Mouse (Mus musculus) forebrain, embryonic 10.5 days (tissue): ENCODE measurements around the gene Pde3a. TPM values are rescaled to one million over a fixed set of nuclear protein-coding genes. Genes with fewer than 3 reads are reported as not detected.

Experiments used
- DNase-seq: peaks from one replicate; pipeline ENCODE4 v3.0.0-alpha.2; 2017; ENCODE audit warnings: low spot score; ENCODE audit errors: extremely low spot score
- H3K27ac ChIP-seq: fragments of 300-500 bp; sonication (generic); 2 replicates; pipeline ENCODE4 v1.5.1; 2016; ENCODE audit warnings: mild to moderate bottlenecking
- H3K27me3 ChIP-seq: fragments of 300-500 bp; sonication (generic); 2 replicates; pipeline ENCODE4 v1.6.1; 2016; ENCODE audit warnings: mild to moderate bottlenecking; ENCODE audit not compliant: poor library complexity, severe bottlenecking
- H3K36me3 ChIP-seq: fragments of 300-500 bp; sonication (generic); replicated peaks from 2 replicates; pipeline ENCODE4 v1.6.1; 2016; ENCODE audit warnings: mild to moderate bottlenecking, moderate library complexity
- H3K4me1 ChIP-seq: fragments of 300-500 bp; sonication (generic); 2 replicates; pipeline ENCODE4 v1.6.1; 2016
- H3K4me3 ChIP-seq: fragments of 300-500 bp; sonication (generic); 2 replicates; pipeline ENCODE4 v1.5.1; 2016; ENCODE audit warnings: mild to moderate bottlenecking, moderate library complexity
- H3K9me3 ChIP-seq: fragments of 300-500 bp; sonication (generic); 2 replicates; pipeline ENCODE4 v1.6.1; 2016; ENCODE audit warnings: mild to moderate bottlenecking, moderate library complexity
- WGBS: fragments of 180-500 bp; shearing (Covaris S2); methylation state at CpG from one replicate; pipeline ENCODE4 v1.1.7; 2016; 5-methylcytosine and 5-hydroxymethylcytosine counted together
- polyA plus RNA-seq: library from polyadenylated mRNA; unstranded; fragments of >200 nt; fragmentation: Nextera tagmentation; extraction: Ambion mirVana; gene quantifications from 2 replicates; pipeline ENCODE4 v1.2.1, GENCODE M21; 2016

Gene Pde3a
- polyA plus RNA-seq, 1 experiment from 2014 or later: 1.3 TPM

- WGBS: 90% methylated on average over 6 of the region's 6 CpGs
- H3K27me3 ChIP-seq: no peaks in the 10 kb centered on the region
- no peaks in the 10 kb centered on the region for H3K9me3 ChIP-seq
- no peaks in the 10 kb centered on the region for H3K36me3 ChIP-seq
- no peak overlapping the region for H3K4me3 ChIP-seq
- DNase-seq: no peak
- H3K27ac ChIP-seq: no peak overlapping the region
- H3K4me1 ChIP-seq: no peaks in the 10 kb centered on the region
Measured at GRCm38 (mm10) chr6:141273685-141274084, 24.6 kb downstream of the Pde3a start.

DNA sequence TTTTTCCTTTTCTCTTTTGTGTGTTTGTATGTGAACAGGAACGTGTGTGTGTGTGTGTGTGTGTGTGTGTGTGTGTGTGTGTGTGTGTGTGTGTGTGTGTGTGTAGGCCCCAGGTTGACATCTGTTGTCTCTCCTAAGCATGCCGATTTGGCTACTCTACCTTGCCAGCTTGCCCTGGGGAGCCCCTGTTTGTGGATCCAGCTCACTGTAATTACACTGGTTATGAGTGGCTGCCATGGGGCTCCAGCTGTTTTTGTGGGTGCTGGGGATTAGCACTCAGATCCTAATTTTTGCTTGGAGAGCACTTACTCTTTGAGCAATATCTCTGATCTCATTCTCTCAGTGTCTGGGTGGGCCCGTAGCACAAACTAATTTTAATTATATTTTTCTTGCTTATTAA lies 32.6 kb downstream of the Pde3a start:
- no peaks in the 10 kb centered on the region for H3K9me3 ChIP-seq
- H3K4me3 ChIP-seq: no peak overlapping the region
- 75% methylated on average over 3 of the region's 3 CpGs for WGBS
- no peaks in the 10 kb centered on the region for H3K4me1 ChIP-seq
- H3K27me3 ChIP-seq: no peaks in the 10 kb centered on the region
- H3K27ac ChIP-seq: no peak overlapping the region
- no peak for DNase-seq
- H3K36me3 ChIP-seq: no peaks in the 10 kb centered on the region

DNA sequence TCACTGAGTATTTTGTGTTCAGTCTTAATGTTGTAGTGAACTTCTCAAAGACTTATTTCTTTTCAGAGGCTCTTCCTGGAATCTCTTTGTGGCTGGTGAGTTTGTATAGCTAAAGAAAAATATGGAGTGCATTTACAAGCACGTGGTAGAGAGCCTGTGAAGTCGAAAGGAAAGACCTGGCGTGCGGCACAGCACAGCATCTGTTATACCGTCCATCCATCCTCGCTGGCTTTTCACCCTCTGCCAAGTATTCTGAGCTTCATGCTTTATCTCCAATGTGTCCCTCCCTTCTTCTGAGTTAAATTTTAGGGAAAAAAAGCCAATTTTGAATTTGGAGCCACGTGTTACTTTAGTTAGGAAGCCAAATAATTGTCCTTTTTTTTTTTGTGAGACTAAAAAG lies 33.7 kb downstream of the Pde3a start:
- WGBS: 85% methylated on average over 7 of the region's 7 CpGs
- no peaks in the 10 kb centered on the region for H3K9me3 ChIP-seq
- DNase-seq: no peak

DNA sequence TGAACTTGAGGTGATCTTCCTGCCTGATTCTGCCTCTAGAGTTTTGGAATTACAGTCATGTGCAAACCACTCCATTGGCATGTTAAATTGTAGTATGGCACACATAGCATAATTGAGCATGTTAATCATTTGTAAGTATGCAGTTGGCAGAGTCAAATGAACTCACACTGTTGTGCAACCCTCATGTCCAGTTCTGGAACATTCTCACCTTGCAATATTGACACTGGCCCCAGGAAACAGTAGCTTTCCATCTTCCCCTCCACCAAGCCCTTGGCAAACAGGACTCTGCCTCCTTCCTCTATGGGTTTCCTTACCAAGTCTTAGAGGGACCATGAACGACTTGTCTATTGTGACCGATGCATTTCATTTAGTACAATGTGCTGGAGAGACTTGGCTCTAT lies 42.1 kb downstream of the Pde3a start:
- no peaks in the 10 kb centered on the region for H3K4me1 ChIP-seq
- H3K27ac ChIP-seq: no peak overlapping the region
- no peaks in the 10 kb centered on the region for H3K27me3 ChIP-seq
- no peak overlapping the region for H3K4me3 ChIP-seq
- H3K36me3 ChIP-seq: no peaks in the 10 kb centered on the region
- no peaks in the 10 kb centered on the region for H3K9me3 ChIP-seq
- DNase-seq: no peak
- 91% methylated on average over 2 of the region's 2 CpGs for WGBS

More for the DNA sequence above, 33.7 kb downstream of the Pde3a start:
- Histone ChIP-seq H3K4me3 (no peak overlapping the region), H3K36me3 (no peaks in the 10 kb centered on the region), H3K4me1 (no peaks in the 10 kb centered on the region), H3K27ac (no peak overlapping the region), H3K27me3 (no peaks in the 10 kb centered on the region)

- H3K27ac ChIP-seq: no peak overlapping the region
- no peaks in the 10 kb centered on the region for H3K27me3 ChIP-seq
- no peak overlapping the region for H3K4me3 ChIP-seq
- H3K9me3 ChIP-seq: no peaks in the 10 kb centered on the region
- no peak for DNase-seq
- WGBS: 93% methylated on average over 10 of the region's 10 CpGs
- no peaks in the 10 kb centered on the region for H3K4me1 ChIP-seq
- H3K36me3 ChIP-seq: no peaks in the 10 kb centered on the region
Measured at GRCm38 (mm10) chr6:141292826-141293459, 43.9 kb downstream of the Pde3a start.

DNA sequence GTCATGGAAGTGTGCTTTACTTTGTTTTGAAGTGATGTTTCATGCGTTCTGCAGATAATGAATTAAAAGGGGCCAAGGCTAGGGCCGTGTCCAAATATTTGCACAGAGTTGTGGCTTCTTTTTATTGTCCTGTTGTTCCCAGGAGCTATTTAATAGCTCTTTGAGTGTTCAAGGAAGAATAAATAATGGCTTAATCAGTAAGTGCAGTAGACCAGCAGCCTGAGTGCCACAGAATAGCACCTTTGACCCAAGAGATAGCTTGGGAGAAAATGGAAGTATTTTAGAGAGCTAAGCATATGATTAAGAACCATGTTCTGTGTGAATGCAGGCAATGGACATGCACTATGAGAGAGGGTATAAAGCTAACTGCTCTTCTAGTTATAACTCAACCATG lies 44.4 kb downstream of the Pde3a start:
- H3K4me1 ChIP-seq: no peaks in the 10 kb centered on the region
- no peak overlapping the region for H3K27ac ChIP-seq
- WGBS: 67% methylated on average over 2 of the region's 2 CpGs
- no peaks in the 10 kb centered on the region for H3K27me3 ChIP-seq
- no peaks in the 10 kb centered on the region for H3K9me3 ChIP-seq
- no peak overlapping the region for H3K4me3 ChIP-seq
- DNase-seq: no peak
- H3K36me3 ChIP-seq: no peaks in the 10 kb centered on the region

DNA sequence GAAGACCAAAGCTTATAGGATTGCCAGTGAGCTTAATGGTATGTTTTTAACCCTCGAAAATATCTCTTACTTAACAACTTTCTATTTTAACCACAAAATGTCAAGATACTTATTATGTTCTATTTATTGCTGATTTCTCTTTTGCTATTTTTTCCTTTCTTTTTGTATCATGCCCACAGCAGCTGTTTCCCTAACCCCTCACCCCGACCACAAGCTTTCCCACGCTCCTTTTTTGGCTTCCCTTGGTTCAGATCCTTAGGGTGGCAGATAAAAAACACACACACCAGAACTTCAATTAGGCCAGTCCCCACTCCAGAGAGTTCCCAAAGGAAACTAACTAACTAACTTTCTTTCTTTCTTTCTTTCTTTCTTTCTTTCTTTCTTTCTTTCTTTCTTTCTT lies 46.2 kb downstream of the Pde3a start:
- Histone ChIP-seq H3K36me3 (no peaks in the 10 kb centered on the region), H3K4me1 (no peaks in the 10 kb centered on the region), H3K4me3 (no peak overlapping the region), H3K27me3 (no peaks in the 10 kb centered on the region), H3K27ac (no peak overlapping the region), H3K9me3 (no peaks in the 10 kb centered on the region)
- DNase-seq: no peak
- 91% methylated on average over 3 of the region's 3 CpGs for WGBS

- Histone ChIP-seq H3K27me3 (no peaks in the 10 kb centered on the region), H3K4me1 (no peaks in the 10 kb centered on the region), H3K4me3 (no peak overlapping the region), H3K36me3 (no peaks in the 10 kb centered on the region), H3K9me3 (no peaks in the 10 kb centered on the region), H3K27ac (no peak overlapping the region)
- no peak for DNase-seq
- 94% methylated on average over 14 of the region's 14 CpGs for WGBS
Measured at GRCm38 (mm10) chr6:141301750-141302748, 53.0 kb downstream of the Pde3a start.

DNA sequence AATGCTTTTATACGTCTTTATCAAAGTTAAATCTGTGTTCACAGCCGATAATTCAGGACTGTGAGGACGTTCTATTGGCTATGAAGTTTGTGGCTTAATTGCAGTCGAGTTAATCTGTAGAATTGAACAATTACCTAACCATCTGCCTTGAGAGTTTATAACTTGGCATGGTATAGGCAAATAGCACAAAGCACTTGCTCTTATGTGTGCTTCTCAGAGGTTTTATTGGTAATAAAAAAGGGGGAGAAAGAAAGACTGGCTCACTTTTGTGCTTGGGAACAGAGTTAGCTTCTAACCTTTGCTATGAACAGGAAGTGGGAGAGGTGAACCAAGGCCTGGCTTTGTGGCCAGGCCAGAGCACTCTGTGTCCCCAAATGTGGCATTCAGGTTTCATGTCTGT lies 53.8 kb downstream of the Pde3a start:
- H3K36me3 ChIP-seq: no peaks in the 10 kb centered on the region

DNA sequence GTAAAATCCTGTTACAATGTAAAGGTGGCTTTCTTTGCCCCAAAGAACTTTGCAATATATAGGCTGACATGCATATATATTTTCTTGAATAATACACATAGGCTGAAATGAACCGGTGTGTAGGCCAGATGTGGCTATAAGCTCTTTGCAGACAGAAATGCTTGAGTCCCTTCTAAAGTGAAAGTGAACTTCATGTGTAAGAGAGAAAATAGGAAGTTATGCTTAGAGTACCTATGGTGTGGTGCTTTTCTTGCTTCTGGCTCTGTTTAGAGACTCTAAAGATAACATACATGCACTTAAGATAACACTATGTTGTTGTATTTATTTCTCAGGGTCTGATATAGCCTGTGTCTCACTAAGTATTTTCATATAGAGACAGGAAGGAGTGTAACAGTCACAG lies 58.3 kb downstream of the Pde3a start:
- H3K9me3 ChIP-seq: no peaks in the 10 kb centered on the region
- H3K36me3 ChIP-seq: no peaks in the 10 kb centered on the region
- H3K27ac ChIP-seq: no peak overlapping the region
- no peaks in the 10 kb centered on the region for H3K4me1 ChIP-seq
- no peaks in the 10 kb centered on the region for H3K27me3 ChIP-seq
- no peak overlapping the region for H3K4me3 ChIP-seq
- DNase-seq: no peak
- WGBS: 98% methylated on average over 1 of the region's 1 CpGs

More for the DNA sequence above, 53.8 kb downstream of the Pde3a start:
- no peak for DNase-seq
- H3K4me3 ChIP-seq: no peak overlapping the region
- no peaks in the 10 kb centered on the region for H3K9me3 ChIP-seq
- H3K27me3 ChIP-seq: no peaks in the 10 kb centered on the region
- no peaks in the 10 kb centered on the region for H3K4me1 ChIP-seq
- no peak overlapping the region for H3K27ac ChIP-seq
- 91% methylated on average over 4 of the region's 4 CpGs for WGBS

DNA sequence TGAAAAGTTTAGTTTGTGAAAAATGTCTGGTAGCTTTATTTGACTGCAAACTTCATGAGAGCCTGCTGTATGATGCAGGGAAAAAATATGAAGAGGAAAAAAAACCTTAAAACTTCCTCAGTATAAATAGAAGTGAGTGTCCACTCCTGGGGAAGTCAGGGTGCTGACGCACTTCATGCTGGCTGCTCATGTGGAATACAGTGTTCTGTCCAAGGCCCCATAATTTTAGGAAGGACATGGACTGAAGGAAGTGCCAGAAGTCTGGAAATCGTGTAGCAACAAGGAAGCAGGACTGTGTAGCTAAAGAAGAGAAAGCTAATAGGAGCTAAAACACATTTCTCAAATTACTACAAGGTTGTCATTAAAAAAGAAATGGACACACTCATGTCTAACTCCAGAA lies 59.4 kb downstream of the Pde3a start:
- 85% methylated on average over 2 of the region's 2 CpGs for WGBS
- Histone ChIP-seq H3K4me1 (no peaks in the 10 kb centered on the region), H3K36me3 (no peaks in the 10 kb centered on the region), H3K27me3 (no peaks in the 10 kb centered on the region), H3K4me3 (no peak overlapping the region), H3K9me3 (no peaks in the 10 kb centered on the region), H3K27ac (no peak overlapping the region)
- DNase-seq: no peak

DNA sequence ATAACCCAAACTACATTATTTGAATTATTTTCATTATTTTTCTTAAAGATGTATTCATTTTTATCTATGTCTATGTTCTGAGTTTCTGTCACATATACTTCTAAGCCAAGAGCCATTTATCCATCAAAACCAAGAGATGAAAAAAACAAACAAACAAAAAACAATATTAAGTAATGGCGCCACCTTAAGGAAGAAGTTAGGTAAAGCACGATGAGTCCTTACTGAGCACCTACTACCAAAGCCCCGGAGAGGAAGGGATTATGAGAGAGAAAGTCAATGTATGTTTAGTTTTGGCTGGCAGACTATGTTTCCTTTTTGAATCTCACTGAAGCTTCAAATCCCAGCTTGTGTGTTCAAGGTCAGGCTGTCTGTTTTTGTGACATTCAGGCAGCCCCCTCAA lies 60.8 kb downstream of the Pde3a start:
- H3K4me1 ChIP-seq: no peaks in the 10 kb centered on the region
- no peaks in the 10 kb centered on the region for H3K36me3 ChIP-seq
- H3K27ac ChIP-seq: no peak overlapping the region
- no peak overlapping the region for H3K4me3 ChIP-seq
- 38% methylated on average over 3 of the region's 3 CpGs for WGBS
- no peaks in the 10 kb centered on the region for H3K9me3 ChIP-seq
- no peaks in the 10 kb centered on the region for H3K27me3 ChIP-seq
- DNase-seq: no peak

- 73% methylated on average over 6 of the region's 6 CpGs for WGBS
Measured at GRCm38 (mm10) chr6:141310351-141310750, 61.3 kb downstream of the Pde3a start.

More at GRCm38 (mm10) chr6:141310351-141310750, 61.3 kb downstream of the Pde3a start:
- no peak overlapping the region for H3K27ac ChIP-seq
- no peak for DNase-seq
- no peaks in the 10 kb centered on the region for H3K27me3 ChIP-seq
- no peak overlapping the region for H3K4me3 ChIP-seq
- H3K36me3 ChIP-seq: no peaks in the 10 kb centered on the region
- H3K4me1 ChIP-seq: no peaks in the 10 kb centered on the region
- no peaks in the 10 kb centered on the region for H3K9me3 ChIP-seq
